Mouse (Mus musculus) hindbrain, embryonic 15.5 days (tissue): ENCODE results near the gene Phip. TPM values are rescaled to one million over a fixed set of nuclear protein-coding genes. Genes with fewer than 3 reads are reported as not detected.

Experiments
- ATAC-seq: fragments of 200-750 bp; cut with Nextera tagmentation; 2 replicates; pipeline ENCODE4 v1.8.0; 2017; ENCODE audit warnings: low read depth, moderate number of reproducible peaks, moderate TSS enrichment; ENCODE audit not compliant: low FRiP score
- H3K27ac ChIP-seq: fragments of 300-500 bp; sonication (generic); replicated peaks from 2 replicates; pipeline ENCODE4 v1.5.1; 2015; ENCODE audit warnings: mild to moderate bottlenecking, inconsistent platforms
- H3K27me3 ChIP-seq: fragments of 300-500 bp; sonication (generic); 2 replicates; pipeline ENCODE4 v1.6.1; 2015; ENCODE audit warnings: control low read depth, inconsistent platforms
- H3K36me3 ChIP-seq: fragments of 300-500 bp; sonication (generic); 2 replicates; pipeline ENCODE4 v1.6.1; 2015; ENCODE audit warnings: control low read depth, inconsistent platforms
- H3K4me1 ChIP-seq: fragments of 300-500 bp; sonication (generic); replicated peaks from 2 replicates; pipeline ENCODE4 v1.6.1; 2015; ENCODE audit warnings: control low read depth, inconsistent platforms
- H3K4me2 ChIP-seq: fragments of 300-500 bp; sonication (generic); 2 replicates; pipeline ENCODE4 v1.6.1; 2015; ENCODE audit warnings: moderate library complexity, mild to moderate bottlenecking, inconsistent platforms
- H3K4me3 ChIP-seq: fragments of 300-500 bp; sonication (generic); 2 replicates; pipeline ENCODE4 v1.5.1; 2015; ENCODE audit warnings: mild to moderate bottlenecking, inconsistent platforms
- H3K9ac ChIP-seq: fragments of 300-500 bp; sonication (generic); 2 replicates; pipeline ENCODE4 v1.6.1; 2015; ENCODE audit warnings: inconsistent platforms
- H3K9me3 ChIP-seq: fragments of 300-500 bp; sonication (generic); 2 replicates; pipeline ENCODE4 v1.6.1; 2016; ENCODE audit warnings: control low read depth, inconsistent platforms
- WGBS: fragments of 180-500 bp; shearing (Covaris S2); methylation state at CpG from one replicate; pipeline ENCODE4 v1.1.7; 2015; 5-methylcytosine and 5-hydroxymethylcytosine counted together
- polyA plus RNA-seq: library from polyadenylated mRNA; unstranded; fragments of >200 nt; fragmentation: Nextera tagmentation; extraction: Ambion mirVana; gene quantifications from 2 replicates; pipeline ENCODE4 v1.2.1, GENCODE M21; 2015

Gene Phip
- polyA plus RNA-seq, 1 experiment from 2014 or later = 78.7 TPM

- Histone ChIP-seq H3K27me3 (no peaks in the 10 kb centered on the region), H3K9ac (no peak overlapping the region), H3K36me3 (no peaks in the 10 kb centered on the region), H3K4me3 (0 out of 2 replicates have a peak overlapping the region, but pooled peaks have one; percentile 10), H3K27ac (no peak overlapping the region), H3K4me1 (peaks cover 33% of the 10 kb centered on the region), H3K9me3 (no peaks in the 10 kb centered on the region), H3K4me2 (peak overlapping the region; percentile 36)
- WGBS = 26% methylated on average over 1 of the region's 1 CpGs
- no peak for ATAC-seq
Measured at GRCm38 (mm10) chr9:82971433-82971832, 3.9 kb downstream of the Phip start.

GRCm38 (mm10) chr9:82967076-82967621, 8.2 kb downstream of the Phip start:
- H3K4me2 ChIP-seq = no peak overlapping the region
- peaks cover 24% of the 10 kb centered on the region for H3K4me1 ChIP-seq
- 0 out of 2 replicates have a peak, but pooled peaks cover 3% of the 10 kb centered on the region for H3K36me3 ChIP-seq
- no peak overlapping the region for H3K4me3 ChIP-seq
- H3K9ac ChIP-seq = no peak overlapping the region
- WGBS = 67% methylated on average over 8 of the region's 8 CpGs
- H3K27me3 ChIP-seq = no peaks in the 10 kb centered on the region
- H3K9me3 ChIP-seq = no peaks in the 10 kb centered on the region
- H3K27ac ChIP-seq = no peak overlapping the region
- no peak for ATAC-seq

- Histone ChIP-seq H3K9me3 (no peaks in the 10 kb centered on the region), H3K4me1 (peaks cover 7% of the 10 kb centered on the region), H3K27me3 (no peaks in the 10 kb centered on the region), H3K4me3 (no peak overlapping the region), H3K4me2 (no peak overlapping the region), H3K27ac (no peak overlapping the region), H3K36me3 (peaks cover 8% of the 10 kb centered on the region; the same call in 1 of the 2 replicates), H3K9ac (no peak overlapping the region)
- WGBS = 89% methylated on average over 4 of the region's 4 CpGs
- no peak for ATAC-seq
Measured at GRCm38 (mm10) chr9:82963981-82964380, 11.3 kb downstream of the Phip start.

GRCm38 (mm10) chr9:82961352-82961751, 14.0 kb downstream of the Phip start:
- 87% methylated on average over 2 of the region's 2 CpGs for WGBS
- no peaks in the 10 kb centered on the region; the same call in 1 of the 2 replicates for H3K4me1 ChIP-seq
- no peak overlapping the region for H3K4me3 ChIP-seq
- ATAC-seq = no peak
- no peak overlapping the region for H3K27ac ChIP-seq
- H3K27me3 ChIP-seq = no peaks in the 10 kb centered on the region
- H3K9ac ChIP-seq = no peak overlapping the region
- no peaks in the 10 kb centered on the region for H3K9me3 ChIP-seq
- H3K36me3 ChIP-seq = peaks cover 19% of the 10 kb centered on the region
- no peak overlapping the region for H3K4me2 ChIP-seq

- 0 out of 2 replicates have a peak, but pooled peaks cover 3% of the 10 kb centered on the region for H3K4me1 ChIP-seq
- 76% methylated on average over 4 of the region's 4 CpGs for WGBS
- peaks cover 29% of the 10 kb centered on the region for H3K36me3 ChIP-seq
- no peak for ATAC-seq
- no peak overlapping the region for H3K4me3 ChIP-seq
- H3K4me2 ChIP-seq = no peak overlapping the region
- H3K9ac ChIP-seq = no peak overlapping the region
- H3K27ac ChIP-seq = no peak overlapping the region
- no peaks in the 10 kb centered on the region for H3K9me3 ChIP-seq
- H3K27me3 ChIP-seq = no peaks in the 10 kb centered on the region
Measured at GRCm38 (mm10) chr9:82955267-82955666, 20.0 kb downstream of the Phip start.

- no peaks in the 10 kb centered on the region for H3K27me3 ChIP-seq
- H3K4me1 ChIP-seq = 0 out of 2 replicates have a peak, but pooled peaks cover 3% of the 10 kb centered on the region
- no peak for ATAC-seq
- no peak overlapping the region for H3K27ac ChIP-seq
- H3K36me3 ChIP-seq = peaks cover 24% of the 10 kb centered on the region
- no peak overlapping the region for H3K9ac ChIP-seq
- H3K9me3 ChIP-seq = no peaks in the 10 kb centered on the region
- no peak overlapping the region for H3K4me2 ChIP-seq
- no peak overlapping the region for H3K4me3 ChIP-seq
Measured at GRCm38 (mm10) chr9:82952330-82952729, 23.0 kb downstream of the Phip start.

- no peak overlapping the region for H3K4me3 ChIP-seq
- 0 out of 2 replicates have a peak, but pooled peaks cover 3% of the 10 kb centered on the region for H3K4me1 ChIP-seq
- H3K4me2 ChIP-seq = no peak overlapping the region
- ATAC-seq = no peak
- no peak overlapping the region for H3K27ac ChIP-seq
- peaks cover 17% of the 10 kb centered on the region for H3K36me3 ChIP-seq
- WGBS = 80% methylated on average over 2 of the region's 2 CpGs
- H3K27me3 ChIP-seq = no peaks in the 10 kb centered on the region
- no peak overlapping the region for H3K9ac ChIP-seq
- no peaks in the 10 kb centered on the region for H3K9me3 ChIP-seq
Measured at GRCm38 (mm10) chr9:82951435-82952004, 23.8 kb downstream of the Phip start.

- Histone ChIP-seq H3K9me3 (no peaks in the 10 kb centered on the region), H3K9ac (no peak overlapping the region), H3K27ac (no peak overlapping the region), H3K27me3 (no peaks in the 10 kb centered on the region), H3K4me1 (no peaks in the 10 kb centered on the region), H3K4me2 (no peak overlapping the region), H3K4me3 (no peak overlapping the region), H3K36me3 (peaks cover 42% of the 10 kb centered on the region)
- no peak for ATAC-seq
- 96% methylated on average over 7 of the region's 7 CpGs for WGBS
Measured at GRCm38 (mm10) chr9:82907246-82907645, 68.1 kb downstream of the Phip start.

GRCm38 (mm10) chr9:82888645-82889044, 86.7 kb downstream of the Phip start:
- no peaks in the 10 kb centered on the region for H3K9me3 ChIP-seq
- peaks cover 56% of the 10 kb centered on the region for H3K36me3 ChIP-seq
- H3K9ac ChIP-seq = no peak overlapping the region

GRCm38 (mm10) chr9:82884177-82884576, 91.1 kb downstream of the Phip start:
- Histone ChIP-seq H3K27me3 (no peaks in the 10 kb centered on the region), H3K9me3 (no peaks in the 10 kb centered on the region), H3K36me3 (peaks cover 53% of the 10 kb centered on the region), H3K4me3 (no peak overlapping the region), H3K4me2 (no peak overlapping the region), H3K9ac (no peak overlapping the region), H3K27ac (no peak overlapping the region), H3K4me1 (no peaks in the 10 kb centered on the region)
- no peak for ATAC-seq

More at GRCm38 (mm10) chr9:82888645-82889044, 86.7 kb downstream of the Phip start:
- H3K4me3 ChIP-seq = no peak overlapping the region
- no peak overlapping the region for H3K4me2 ChIP-seq
- H3K4me1 ChIP-seq = no peaks in the 10 kb centered on the region
- no peak for ATAC-seq
- no peaks in the 10 kb centered on the region for H3K27me3 ChIP-seq
- H3K27ac ChIP-seq = no peak overlapping the region

GRCm38 (mm10) chr9:82877078-82877477, 98.2 kb downstream of the Phip start:
- no peak for ATAC-seq
- H3K9ac ChIP-seq = no peak overlapping the region
- WGBS = 94% methylated on average over 1 of the region's 1 CpGs
- H3K4me2 ChIP-seq = no peak overlapping the region
- no peaks in the 10 kb centered on the region for H3K27me3 ChIP-seq
- H3K4me1 ChIP-seq = no peaks in the 10 kb centered on the region
- peaks cover 58% of the 10 kb centered on the region for H3K36me3 ChIP-seq
- H3K9me3 ChIP-seq = no peaks in the 10 kb centered on the region
- no peak overlapping the region for H3K27ac ChIP-seq
- no peak overlapping the region for H3K4me3 ChIP-seq

GRCm38 (mm10) chr9:82867698-82868097, 107.6 kb downstream of the Phip start:
- H3K9ac ChIP-seq = no peak overlapping the region
- H3K4me2 ChIP-seq = no peak overlapping the region
- peaks cover 19% of the 10 kb centered on the region for H3K36me3 ChIP-seq
- no peak overlapping the region for H3K27ac ChIP-seq
- H3K9me3 ChIP-seq = no peaks in the 10 kb centered on the region
- whole genome bisulfite sequencing = 66% methylated on average over 3 of the region's 3 CpGs
- H3K4me3 ChIP-seq = no peak overlapping the region
- ATAC-seq = no peak
- H3K4me1 ChIP-seq = peaks cover 6% of the 10 kb centered on the region; the same call in 1 of the 2 replicates
- no peaks in the 10 kb centered on the region for H3K27me3 ChIP-seq

GRCm38 (mm10) chr9:82866121-82866520, 109.2 kb downstream of the Phip start:
- no peaks in the 10 kb centered on the region for H3K9me3 ChIP-seq
- H3K4me1 ChIP-seq = peaks cover 6% of the 10 kb centered on the region; the same call in 1 of the 2 replicates
- H3K27ac ChIP-seq = no peak overlapping the region
- no peak overlapping the region for H3K4me2 ChIP-seq
- H3K4me3 ChIP-seq = no peak overlapping the region
- H3K9ac ChIP-seq = no peak overlapping the region
- H3K36me3 ChIP-seq = peaks cover 11% of the 10 kb centered on the region
- no peak for ATAC-seq
- H3K27me3 ChIP-seq = no peaks in the 10 kb centered on the region
- 81% methylated on average over 1 of the region's 1 CpGs for WGBS
